Mouse (Mus musculus) heart, adult 11 months (tissue): Measurements from ENCODE around the gene Iscu.
"Not testable (repeated sequence)": the region's sequence is repeated elsewhere in the genome, so short reads cannot be mapped to it uniquely, and the experiment has no call there.

Experiments used
- DNase-seq: peaks from one replicate; pipeline ENCODE4 v3.0.0; 2022

The Iscu gene

GRCm38 (mm10) chr5:113790453-113791196 is 18.1 kb downstream of the Iscu start:
- DNase-seq: no peak

GRCm38 (mm10) chr5:113791197-113792095 is 18.9 kb downstream of the Iscu start:
- no peak for DNase-seq

GRCm38 (mm10) chr5:113796401-113797148 is 24.0 kb downstream of the Iscu start:
- DNase-seq: no peak

- no peak for DNase-seq
Observed at GRCm38 (mm10) chr5:113797149-113797882, 24.8 kb downstream of the Iscu start.

GRCm38 (mm10) chr5:113798525-113798924 is 26.0 kb downstream of the Iscu start:
- no peak for DNase-seq

GRCm38 (mm10) chr5:113799691-113800090 is 27.1 kb downstream of the Iscu start:
- no peak for DNase-seq

GRCm38 (mm10) chr5:113800280-113800679 is 27.7 kb downstream of the Iscu start, which contains the start of gene Tmem119:
Gene Tmem119 (minus strand): TSS chr5:113800516.
- DNase-seq: peak; percentile 98

GRCm38 (mm10) chr5:113804395-113804966 is 31.9 kb downstream of the Iscu start:
- DNase-seq: peak; percentile 84

- no peak for DNase-seq
Observed at GRCm38 (mm10) chr5:113805301-113805700, 32.8 kb downstream of the Iscu start.

- DNase-seq: no peak
Observed at GRCm38 (mm10) chr5:113806414-113806813, 33.9 kb downstream of the Iscu start.

GRCm38 (mm10) chr5:113807712-113808111 is 35.2 kb downstream of the Iscu start:
- DNase-seq: no peak

- no peak for DNase-seq
Observed at GRCm38 (mm10) chr5:113808177-113808576, 35.6 kb downstream of the Iscu start.

GRCm38 (mm10) chr5:113810111-113810510 is 37.6 kb downstream of the Iscu start:
- DNase-seq: no peak

GRCm38 (mm10) chr5:113811824-113812420 is 39.4 kb downstream of the Iscu start:
- not testable (repeated sequence) for DNase-seq

GRCm38 (mm10) chr5:113812638-113813037 is 40.1 kb downstream of the Iscu start:
- no peak for DNase-seq

GRCm38 (mm10) chr5:113813608-113814007 is 41.1 kb downstream of the Iscu start:
- no peak for DNase-seq

GRCm38 (mm10) chr5:113814111-113815040 is 41.8 kb downstream of the Iscu start:
- DNase-seq: no peak

- no peak for DNase-seq
Observed at GRCm38 (mm10) chr5:113815041-113815389, 42.5 kb downstream of the Iscu start.

GRCm38 (mm10) chr5:113815638-113816152 is 43.1 kb downstream of the Iscu start:
- DNase-seq: no peak

- no peak for DNase-seq
Observed at GRCm38 (mm10) chr5:113818572-113818971, 46.0 kb downstream of the Iscu start.
